ENCODE assay signal across 28 mouse cellular contexts in genomic region chr9:72902057-72902456, GRCm38 (mm10). TPM values are rescaled to one million over a fixed set of nuclear protein-coding genes. Genes with fewer than 3 reads are reported as not detected.
DNase-seq lines count a peak whose midpoint lies in the region; ATAC-seq and TF ChIP-seq lines count a peak whose summit lies in the region.
"Had no signal": no experiment of that assay in that cellular context is flagged by ENCODE, and none has a peak within 500 bp of the region (broad histone marks: within the 10 kb centered on the region; RNA-seq: fewer than 3 reads in every experiment).

No protein-coding gene starts in this region.

- H3K36me3 ChIP-seq in forebrain, embryonic 11.5 days (ENCODE audit: control insufficient read depth, insufficient read depth, low read length), result no peaks in the 10 kb centered on the region; the same call in 1 of the 2 replicates
- no peaks in the 10 kb centered on the region for H3K36me3 ChIP-seq in forebrain, embryonic 15.5 days
- H3K36me3 ChIP-seq in liver, adult 2 months (ENCODE audit: control insufficient read depth, insufficient read depth, low read length), result no peaks in the 10 kb centered on the region
- H3K36me3 ChIP-seq in liver, embryonic 11.5 days (ENCODE audit: control insufficient read depth, insufficient read depth, low read length), result no peaks in the 10 kb centered on the region
- H3K36me3 ChIP-seq in hindbrain, embryonic 13.5 days, result no peaks in the 10 kb centered on the region
- H3K36me3 ChIP-seq: G1E had no signal

- no peak overlapping the region for H3K9ac ChIP-seq in forebrain, embryonic 11.5 days (ENCODE audit: low read length)
- no peak overlapping the region for H3K9ac ChIP-seq in forebrain, embryonic 15.5 days (replicated peaks)
- no peak overlapping the region for H3K9ac ChIP-seq in liver, adult 2 months (ENCODE audit: low read depth, low read length)
- H3K9ac ChIP-seq in liver, embryonic 11.5 days (ENCODE audit: low read depth, low read length), result no peak overlapping the region
- H3K9ac ChIP-seq in hindbrain, embryonic 13.5 days, result no peak overlapping the region
- H3K9ac ChIP-seq: forebrain, embryonic 12.5 days; forebrain, postnatal 0 days; hindbrain, embryonic 12.5 days had no signal

- H3K27me3 ChIP-seq in forebrain, embryonic 11.5 days (ENCODE audit: control insufficient read depth, insufficient read depth, low read length), result no peaks in the 10 kb centered on the region
- H3K27me3 ChIP-seq in forebrain, embryonic 15.5 days, result no peaks in the 10 kb centered on the region
- H3K27me3 ChIP-seq in liver, adult 2 months (ENCODE audit: control insufficient read depth, insufficient read depth, low read length), result no peaks in the 10 kb centered on the region
- no peaks in the 10 kb centered on the region for H3K27me3 ChIP-seq in liver, embryonic 11.5 days (replicated peaks; ENCODE audit: control insufficient read depth, insufficient read depth, low read length)
- H3K27me3 ChIP-seq in hindbrain, embryonic 13.5 days, result no peaks in the 10 kb centered on the region
- H3K27me3 ChIP-seq: forebrain, embryonic 12.5 days; heart, embryonic 13.5 days; hindbrain, embryonic 12.5 days had no signal

- no peak overlapping the region for H3K4me2 ChIP-seq in forebrain, embryonic 11.5 days (ENCODE audit: low read depth, low read length, severe bottlenecking)
- no peak overlapping the region for H3K4me2 ChIP-seq in forebrain, embryonic 15.5 days (replicated peaks)
- no peak overlapping the region for H3K4me2 ChIP-seq in liver, embryonic 11.5 days
- no peak overlapping the region for H3K4me2 ChIP-seq in hindbrain, embryonic 13.5 days
- H3K4me2 ChIP-seq: forebrain, embryonic 12.5 days; heart, embryonic 13.5 days; hindbrain, embryonic 12.5 days had no signal

- H3K4me1 ChIP-seq in forebrain, embryonic 11.5 days (replicated peaks; ENCODE audit: control insufficient read depth, insufficient read depth, low read length), result no peaks in the 10 kb centered on the region
- peaks cover 4% of the 10 kb centered on the region; the same call in 1 of the 2 replicates for H3K4me1 ChIP-seq in forebrain, embryonic 15.5 days
- no peaks in the 10 kb centered on the region for H3K4me1 ChIP-seq in liver, adult 2 months (ENCODE audit: control insufficient read depth, insufficient read depth, low read length)
- H3K4me1 ChIP-seq in liver, embryonic 11.5 days (replicated peaks; ENCODE audit: control insufficient read depth, insufficient read depth, low read length), result peaks cover 11% of the 10 kb centered on the region; the same call in 1 of the 2 replicates
- H3K4me1 ChIP-seq in hindbrain, embryonic 13.5 days (replicated peaks), result no peaks in the 10 kb centered on the region
- H3K4me1 ChIP-seq: embryonic facial prominence, embryonic 10.5 days; forebrain, embryonic 12.5 days; hindbrain, embryonic 12.5 days had no signal

- no peak overlapping the region for H3K4me3 ChIP-seq in forebrain, embryonic 11.5 days (ENCODE audit: low read depth, low read length)
- no peak overlapping the region for H3K4me3 ChIP-seq in forebrain, embryonic 15.5 days
- no peak overlapping the region for H3K4me3 ChIP-seq in liver, adult 2 months (ENCODE audit: insufficient read depth, low read depth, low read length)
- no peak overlapping the region for H3K4me3 ChIP-seq in liver, embryonic 11.5 days (ENCODE audit: low read depth, low read length)
- no peak overlapping the region for H3K4me3 ChIP-seq in hindbrain, embryonic 13.5 days
- H3K4me3 ChIP-seq: embryonic facial prominence, embryonic 10.5 days; erythroblast, embryonic 14.5 days; forebrain, embryonic 12.5 days; heart, embryonic 13.5 days; hindbrain, embryonic 12.5 days had no signal

- TF ChIP-seq CTCF in liver, adult 2 months (IDR thresholded peaks at IDR 0.05; ENCODE audit: low read depth, low read length), result no peak

- no peaks in the 10 kb centered on the region for H3K9me3 ChIP-seq in forebrain, embryonic 11.5 days (ENCODE audit: control insufficient read depth, low read length)
- H3K9me3 ChIP-seq in forebrain, embryonic 15.5 days, result no peaks in the 10 kb centered on the region
- H3K9me3 ChIP-seq in liver, embryonic 11.5 days (ENCODE audit: control insufficient read depth, low read length), result no peaks in the 10 kb centered on the region
- H3K9me3 ChIP-seq in hindbrain, embryonic 13.5 days, result no peaks in the 10 kb centered on the region
- H3K9me3 ChIP-seq: embryonic facial prominence, embryonic 10.5 days; forebrain, embryonic 12.5 days; G1E; heart, embryonic 13.5 days; hindbrain, embryonic 12.5 days had no signal

- peak; percentile 42 for DNase-seq in forebrain, embryonic 11.5 days (ENCODE audit: low spot score)
- peak; percentile 8 to 46 for DNase-seq in gastrocnemius, adult 8-10 months (ENCODE audit: low spot score in 2 of 2)
- DNase-seq in gastrocnemius, postnatal 14 days, result no peak
- peak; percentile 19 for DNase-seq in liver, adult 2 months (ENCODE audit: extremely low read depth, low read depth, low spot score)
- no peak for DNase-seq in liver, embryonic 11.5 days (ENCODE audit: low spot score)
- DNase-seq: adrenal gland, adult 8-10 months; adrenal gland, postnatal 36 days; B cell, adult 2 months; cerebellum, adult 2 months; cerebellum, postnatal 10 days; forebrain, postnatal 0 days; heart, postnatal 10 days; heart, postnatal 4 days; kidney, adult 11 months; kidney, adult 9 months had no signal

- H3K79me2 ChIP-seq in liver, adult 2 months (ENCODE audit: control insufficient read depth, insufficient read depth, low read length), result no peaks in the 10 kb centered on the region

- ATAC-seq in forebrain, embryonic 11.5 days (replicated peaks; ENCODE audit: low FRiP score), result no peak
- ATAC-seq in forebrain, embryonic 15.5 days (replicated peaks), result no peak
- no peak for ATAC-seq in liver, embryonic 11.5 days (replicated peaks; ENCODE audit: low FRiP score)
- no peak for ATAC-seq in hindbrain, embryonic 13.5 days (ENCODE audit: low FRiP score)
- ATAC-seq: CD4-positive, CD25-positive, alpha-beta regulatory T cell, adult 4 months; forebrain, postnatal 0 days; hindbrain, postnatal 0 days had no signal

- intact Hi-C loops in gastrocnemius, postnatal 14 days (cut with DNase I; ENCODE audit: low total_unique reads), result no loop called here

- 88% methylated on average over 8 of the region's 8 CpGs for WGBS in forebrain, embryonic 11.5 days
- 91% methylated on average over 8 of the region's 8 CpGs for WGBS in forebrain, embryonic 15.5 days
- 55% methylated on average over 8 of the region's 8 CpGs for WGBS in liver, adult 2 months
- 78% methylated on average over 8 of the region's 8 CpGs for WGBS in liver, embryonic 11.5 days
- WGBS in hindbrain, embryonic 13.5 days, result 89% methylated on average over 8 of the region's 8 CpGs

- H3K27ac ChIP-seq in forebrain, embryonic 11.5 days (ENCODE audit: low read depth, low read length), result no peak overlapping the region
- no peak overlapping the region for H3K27ac ChIP-seq in forebrain, embryonic 15.5 days (replicated peaks)
- H3K27ac ChIP-seq in liver, adult 2 months (replicated peaks; ENCODE audit: insufficient read depth, low read depth, low read length), result no peak overlapping the region
- H3K27ac ChIP-seq in liver, embryonic 11.5 days (ENCODE audit: low read depth, low read length), result no peak overlapping the region
- H3K27ac ChIP-seq in hindbrain, embryonic 13.5 days, result no peak overlapping the region
- H3K27ac ChIP-seq: embryonic facial prominence, embryonic 10.5 days; forebrain, embryonic 12.5 days; heart, embryonic 13.5 days; hindbrain, embryonic 12.5 days; hindbrain, postnatal 0 days had no signal

- no peak for TF ChIP-seq POLR2A in liver, adult 2 months (IDR thresholded peaks at IDR 0.05; ENCODE audit: extremely low read depth, insufficient read depth, low read length)

RNA-seq across cellular contexts. Expression of gene Pygo1, which starts 23.4 kb away (rescaled TPM):
- 13.0 and 13.2 TPM in 2 replicates for polyA plus RNA-seq in forebrain, embryonic 11.5 days (2014; fragmentation: Nextera tagmentation; extraction: Ambion mirVana)
- 14.8 and 15.4 TPM in 2 replicates for polyA plus RNA-seq in forebrain, embryonic 15.5 days (2015; fragmentation: Nextera tagmentation; extraction: Ambion mirVana)
- 10 to 100 TPM; 11.8 to 15.5 (median 14.5) TPM for total RNA-seq in gastrocnemius, adult 8-10 months (2022)
- 1 to 10 TPM; 4.0 to 6.2 TPM for total RNA-seq in gastrocnemius, postnatal 14 days (2021)
- 0.20 and 0.46 TPM in 2 replicates for total RNA-seq in liver, adult 2 months (2014; rRNA removed)
- 0.21 and 0.22 TPM in 2 replicates for polyA plus RNA-seq in liver, adult 2 months (2012; rRNA removed)
- 1.7 and 1.8 TPM in 2 replicates for polyA plus RNA-seq in liver, embryonic 11.5 days (2014; fragmentation: Nextera tagmentation; extraction: Ambion mirVana)
- polyA plus RNA-seq in hindbrain, embryonic 13.5 days (2015; fragmentation: Nextera tagmentation; extraction: Ambion mirVana), result 13.3 and 13.6 TPM in 2 replicates
- total RNA-seq: granulocyte monocyte progenitor cell, adult 5-6 weeks had no signal
- polyA plus RNA-seq: CD4-positive, CD25-positive, alpha-beta regulatory T cell, adult 4 months; erythroblast, embryonic 14.5 days; G1E had no signal

RNA-seq across cellular contexts. Expression of gene Dyx1c1, which starts 56.5 kb away (rescaled TPM):
- polyA plus RNA-seq in forebrain, embryonic 11.5 days (2014; fragmentation: Nextera tagmentation; extraction: Ambion mirVana), result 1.6 and 1.9 TPM in 2 replicates
- 2.3 and 2.4 TPM in 2 replicates for polyA plus RNA-seq in forebrain, embryonic 15.5 days (2015; fragmentation: Nextera tagmentation; extraction: Ambion mirVana)
- total RNA-seq in gastrocnemius, adult 8-10 months (2022), result 1 to 10 TPM in 2 of 4 experiments, under 1 TPM in 2; 0.75 to 1.4 (median 1.1) TPM
- under 1 TPM; 0.43 to 0.60 TPM for total RNA-seq in gastrocnemius, postnatal 14 days (2021)
- total RNA-seq in liver, adult 2 months (2014; rRNA removed), result 0.09 and 0.20 TPM in 2 replicates
- polyA plus RNA-seq in liver, adult 2 months (2012; rRNA removed), result 0.05 and 0.24 TPM in 2 replicates
- polyA plus RNA-seq in liver, embryonic 11.5 days (2014; fragmentation: Nextera tagmentation; extraction: Ambion mirVana), result 0.70 and 0.77 TPM in 2 replicates
- polyA plus RNA-seq in hindbrain, embryonic 13.5 days (2015; fragmentation: Nextera tagmentation; extraction: Ambion mirVana), result 2.4 and 3.0 TPM in 2 replicates
- polyA plus RNA-seq: erythroblast, embryonic 14.5 days; G1E had no signal

RNA-seq across cellular contexts. Expression of gene Gm44503, which starts 56.6 kb away (rescaled TPM):
- polyA plus RNA-seq in forebrain, embryonic 11.5 days (2014; fragmentation: Nextera tagmentation; extraction: Ambion mirVana), result 0.15 TPM in 1 of 2 replicates, not detected in the other
- polyA plus RNA-seq in forebrain, embryonic 15.5 days (2015; fragmentation: Nextera tagmentation; extraction: Ambion mirVana), result not detected in 2 replicates
- total RNA-seq in gastrocnemius, adult 8-10 months (2022), result not detected
- not detected for total RNA-seq in gastrocnemius, postnatal 14 days (2021)
- total RNA-seq in liver, adult 2 months (2014; rRNA removed), result not detected in 2 replicates
- polyA plus RNA-seq in liver, adult 2 months (2012; rRNA removed), result not detected in 2 replicates
- polyA plus RNA-seq in liver, embryonic 11.5 days (2014; fragmentation: Nextera tagmentation; extraction: Ambion mirVana), result not detected in 2 replicates
- polyA plus RNA-seq in hindbrain, embryonic 13.5 days (2015; fragmentation: Nextera tagmentation; extraction: Ambion mirVana), result 0.05 TPM in 1 of 2 replicates, not detected in the other
- total RNA-seq: adrenal gland, adult 8-10 months; adrenal gland, postnatal 36 days; G1E; heart, postnatal 10 days; heart, postnatal 4 days; hindbrain, postnatal 0 days had no signal
- polyA plus RNA-seq: embryonic facial prominence, embryonic 10.5 days; embryonic facial prominence, embryonic 14.5 days; forebrain, embryonic 12.5 days; forebrain, postnatal 0 days; heart, embryonic 13.5 days; hindbrain, embryonic 12.5 days; hindbrain, postnatal 0 days; intestine, embryonic 14.5 days had no signal

Comparison
In these comparisons a context has a peak if more than half of its experiments do, and no peak if none do; other contexts are left out.
1. DNase-seq: peak in forebrain, embryonic 11.5 days (single experiment), gastrocnemius, adult 8-10 months (2 of 2) and liver, adult 2 months (single experiment); none in gastrocnemius, postnatal 14 days (single experiment) and liver, embryonic 11.5 days (single experiment).